Mouse (Mus musculus) stomach, embryonic 14.5 days (tissue): ENCODE measurements around the gene 4833423E24Rik. TPM values are rescaled to one million over a fixed set of nuclear protein-coding genes. Genes with fewer than 3 reads are reported as not detected.

Source experiments
- ATAC-seq: fragments of 200-750 bp; cut with Nextera tagmentation; 2 replicates; pipeline ENCODE4 v1.8.0; 2017; ENCODE audit warnings: low read depth, moderate TSS enrichment; ENCODE audit not compliant: insufficient number of reproducible peaks, insufficient read depth, low FRiP score
- H3K27ac ChIP-seq: fragments of 300-500 bp; sonication (generic); 2 replicates; pipeline ENCODE4 v1.5.1; 2014; ENCODE audit warnings: mild to moderate bottlenecking, low read length, moderate library complexity, mixed read lengths
- H3K27me3 ChIP-seq: fragments of 300-500 bp; sonication (generic); 2 replicates; pipeline ENCODE4 v1.6.1; 2014; ENCODE audit warnings: low read length, control low read depth, mixed read lengths; ENCODE audit not compliant: control insufficient read depth, insufficient read depth
- H3K36me3 ChIP-seq: fragments of 300-500 bp; sonication (generic); 2 replicates; pipeline ENCODE4 v1.6.1; 2014; ENCODE audit warnings: mild to moderate bottlenecking, control low read depth, low read length, moderate library complexity, mixed read lengths; ENCODE audit not compliant: control insufficient read depth, insufficient read depth
- H3K4me1 ChIP-seq: fragments of 300-500 bp; sonication (generic); 2 replicates; pipeline ENCODE4 v1.6.1; 2014; ENCODE audit warnings: low read length, control low read depth, mixed read lengths; ENCODE audit not compliant: control insufficient read depth, insufficient read depth
- H3K4me2 ChIP-seq: fragments of 300-500 bp; sonication (generic); replicated peaks from 2 replicates; pipeline ENCODE4 v1.6.1; 2014; ENCODE audit warnings: low read depth, low read length, control low read depth
- H3K4me3 ChIP-seq: fragments of 300-500 bp; sonication (generic); 2 replicates; pipeline ENCODE4 v1.5.1; 2014; ENCODE audit warnings: low read depth, low read length, control low read depth
- H3K9ac ChIP-seq: fragments of 300-500 bp; sonication (generic); replicated peaks from 2 replicates; pipeline ENCODE4 v1.6.1; 2014; ENCODE audit warnings: low read depth, mild to moderate bottlenecking, control low read depth, low read length, moderate library complexity, mixed read lengths
- H3K9me3 ChIP-seq: fragments of 300-500 bp; sonication (generic); 2 replicates; pipeline ENCODE4 v1.6.1; 2016; ENCODE audit warnings: low read depth, low read length, control low read depth; ENCODE audit not compliant: control insufficient read depth
- WGBS: fragments of 180-500 bp; shearing (Covaris S2); extraction: QIAGEN DNeasy Blood & Tissue Kit; methylation state at CpG from one replicate; pipeline ENCODE4 v1.1.7; 2014; 5-methylcytosine and 5-hydroxymethylcytosine counted together
- polyA plus RNA-seq: library from polyadenylated mRNA; unstranded; fragments of >200 nt; fragmentation: Nextera tagmentation; extraction: Ambion mirVana; gene quantifications from 2 replicates; pipeline ENCODE4 v1.2.1, GENCODE M21; 2014

The 4833423E24Rik gene
- 3.3 and 3.4 TPM in 2 replicates for polyA plus RNA-seq

- ATAC-seq = no peak
- H3K4me1 ChIP-seq = no peaks in the 10 kb centered on the region
- 36% methylated on average over 3 of the region's 4 CpGs for WGBS
- no peak within 1 kb of the TSS for H3K4me3 ChIP-seq
- H3K4me2 ChIP-seq = no peak within 1 kb of the TSS
- H3K36me3 ChIP-seq = no peaks in the 10 kb centered on the region
- H3K27ac ChIP-seq = no peak within 1 kb of the TSS
- H3K27me3 ChIP-seq = no peaks in the 10 kb centered on the region
- no peak within 1 kb of the TSS for H3K9ac ChIP-seq
- no peaks in the 10 kb centered on the region for H3K9me3 ChIP-seq
Observed at GRCm38 (mm10) chr2:85518879-85519278, at the start of gene 4833423E24Rik. Gene 4833423E24Rik, minus strand, starts transcription at chr2:85519024.

- Histone ChIP-seq H3K4me2 (no peak overlapping the region), H3K9ac (no peak overlapping the region), H3K4me1 (no peaks in the 10 kb centered on the region), H3K36me3 (no peaks in the 10 kb centered on the region), H3K27me3 (no peaks in the 10 kb centered on the region), H3K4me3 (no peak overlapping the region), H3K27ac (no peak overlapping the region), H3K9me3 (no peaks in the 10 kb centered on the region)
- no peak for ATAC-seq
- WGBS = 21% methylated on average over 4 of the region's 4 CpGs
Observed at GRCm38 (mm10) chr2:85561187-85561586, 42.4 kb upstream of the 4833423E24Rik start.

DNA sequence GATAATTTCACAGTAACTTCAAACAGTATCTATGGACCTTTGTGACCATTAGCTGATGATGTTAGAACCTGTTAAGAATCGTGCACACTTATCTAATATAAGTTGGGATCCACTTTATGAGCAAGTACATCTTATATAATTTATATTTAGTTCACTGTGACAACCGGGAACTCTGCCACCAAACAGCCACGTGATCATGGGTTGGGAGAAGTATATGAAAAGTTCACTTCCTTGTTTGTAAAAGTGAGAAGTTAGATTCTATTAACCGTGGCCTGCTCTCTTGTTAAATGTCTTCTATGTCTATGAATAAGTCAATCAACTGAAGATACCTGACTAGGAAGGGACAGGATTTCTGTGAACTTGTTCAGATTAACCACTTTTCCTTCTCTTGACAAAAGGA lies 41.4 kb upstream of the 4833423E24Rik start:
- H3K4me2 ChIP-seq = no peak overlapping the region
- H3K9ac ChIP-seq = no peak overlapping the region
- H3K9me3 ChIP-seq = no peaks in the 10 kb centered on the region
- H3K27ac ChIP-seq = no peak overlapping the region
- H3K27me3 ChIP-seq = no peaks in the 10 kb centered on the region
- no peak overlapping the region for H3K4me3 ChIP-seq
- no peaks in the 10 kb centered on the region for H3K36me3 ChIP-seq
- no peaks in the 10 kb centered on the region for H3K4me1 ChIP-seq
- 28% methylated on average over 4 of the region's 4 CpGs for WGBS
- no peak for ATAC-seq

DNA sequence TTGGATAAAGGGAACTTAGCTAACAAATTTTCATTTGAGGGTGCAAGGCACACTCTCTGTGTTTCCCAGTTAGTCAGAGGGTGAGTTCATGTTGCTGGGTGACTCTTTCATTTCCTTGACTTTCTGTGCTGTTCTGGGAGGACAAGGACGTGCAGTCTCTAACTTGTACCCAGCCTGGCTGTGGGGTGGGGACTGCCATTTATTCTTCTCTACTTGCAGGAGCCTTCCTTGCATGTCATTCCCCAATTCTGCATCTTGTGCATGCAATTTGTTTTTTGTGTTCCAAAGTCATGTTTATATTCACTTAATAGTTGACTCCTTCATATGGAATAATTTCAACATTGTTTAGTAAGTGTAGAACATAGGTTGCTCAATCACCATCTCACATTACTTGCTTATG lies 36.0 kb upstream of the 4833423E24Rik start:
- Histone ChIP-seq H3K4me3 (no peak overlapping the region), H3K27me3 (no peaks in the 10 kb centered on the region), H3K27ac (no peak overlapping the region), H3K36me3 (no peaks in the 10 kb centered on the region), H3K9me3 (no peaks in the 10 kb centered on the region), H3K9ac (no peak overlapping the region), H3K4me1 (no peaks in the 10 kb centered on the region), H3K4me2 (no peak overlapping the region)
- WGBS = 61% methylated on average over 1 of the region's 1 CpGs
- no peak for ATAC-seq

DNA sequence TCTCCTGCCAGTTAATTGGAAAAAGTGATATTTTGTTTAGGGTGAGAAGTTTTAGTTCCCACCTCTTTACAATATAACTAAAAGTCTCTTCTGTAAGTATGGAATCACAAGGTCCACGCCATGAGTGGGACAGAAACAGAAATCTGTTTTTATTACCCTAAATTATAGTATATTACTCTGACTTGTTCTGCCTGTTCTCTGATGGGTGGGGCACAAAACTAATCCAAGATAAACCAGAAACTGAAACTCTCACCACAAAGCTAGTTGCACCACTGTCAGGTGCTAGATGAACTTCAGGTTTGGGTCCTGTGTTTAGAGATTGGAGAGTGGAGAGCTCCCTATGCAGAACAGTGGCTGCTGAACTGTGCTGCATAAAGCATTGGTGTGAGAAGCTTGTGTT lies 15.1 kb upstream of the 4833423E24Rik start:
- no peak overlapping the region for H3K27ac ChIP-seq
- no peak overlapping the region for H3K4me2 ChIP-seq

DNA sequence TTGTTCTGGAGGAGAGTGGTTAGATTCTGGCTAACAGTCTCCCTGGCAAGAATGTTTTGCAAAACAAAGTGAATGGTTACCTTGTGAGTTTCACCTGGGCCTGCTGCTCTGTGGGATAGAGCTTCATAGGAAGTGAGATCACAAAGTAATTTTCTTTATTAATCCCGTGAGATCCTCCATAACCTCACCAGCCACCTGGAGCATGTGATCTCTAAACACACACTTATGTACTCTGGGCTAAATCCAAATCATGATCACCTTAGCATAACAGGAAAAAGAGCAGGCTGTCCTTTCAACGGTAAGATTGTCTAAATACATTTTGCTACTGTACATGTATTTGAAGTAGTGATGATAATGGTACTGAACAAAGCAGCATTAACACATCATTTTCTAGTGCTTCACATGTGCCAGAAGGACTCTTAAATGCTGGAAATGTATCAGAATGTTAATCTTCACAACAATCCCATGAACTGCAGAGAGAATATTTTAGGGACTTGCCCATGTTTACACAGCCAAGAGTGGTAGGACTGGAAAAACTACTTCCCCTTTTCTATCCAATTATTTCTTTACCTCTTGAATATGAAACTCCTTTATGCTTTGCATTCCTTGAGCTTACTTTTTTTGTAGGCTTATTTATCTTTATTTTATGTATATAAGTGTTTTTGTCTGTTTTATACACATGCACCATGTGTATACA lies 13.4 kb upstream of the 4833423E24Rik start:
- H3K27me3 ChIP-seq = no peaks in the 10 kb centered on the region
- no peak overlapping the region for H3K4me3 ChIP-seq
- H3K4me1 ChIP-seq = no peaks in the 10 kb centered on the region
- peak overlapping the region; percentile 58; the same call in 1 of the 2 replicates for H3K27ac ChIP-seq
- H3K9ac ChIP-seq = no peak overlapping the region
- no peak overlapping the region for H3K4me2 ChIP-seq
- no peaks in the 10 kb centered on the region for H3K36me3 ChIP-seq
- H3K9me3 ChIP-seq = no peaks in the 10 kb centered on the region
- ATAC-seq = peak; percentile 62
- WGBS = 67% methylated on average over 2 of the region's 2 CpGs

More for the DNA sequence above, 15.1 kb upstream of the 4833423E24Rik start:
- H3K9ac ChIP-seq = no peak overlapping the region
- no peaks in the 10 kb centered on the region for H3K36me3 ChIP-seq
- no peaks in the 10 kb centered on the region for H3K4me1 ChIP-seq
- no peaks in the 10 kb centered on the region for H3K27me3 ChIP-seq
- no peak overlapping the region for H3K4me3 ChIP-seq
- H3K9me3 ChIP-seq = no peaks in the 10 kb centered on the region
- WGBS = 78% methylated on average over 1 of the region's 1 CpGs
- no peak for ATAC-seq

DNA sequence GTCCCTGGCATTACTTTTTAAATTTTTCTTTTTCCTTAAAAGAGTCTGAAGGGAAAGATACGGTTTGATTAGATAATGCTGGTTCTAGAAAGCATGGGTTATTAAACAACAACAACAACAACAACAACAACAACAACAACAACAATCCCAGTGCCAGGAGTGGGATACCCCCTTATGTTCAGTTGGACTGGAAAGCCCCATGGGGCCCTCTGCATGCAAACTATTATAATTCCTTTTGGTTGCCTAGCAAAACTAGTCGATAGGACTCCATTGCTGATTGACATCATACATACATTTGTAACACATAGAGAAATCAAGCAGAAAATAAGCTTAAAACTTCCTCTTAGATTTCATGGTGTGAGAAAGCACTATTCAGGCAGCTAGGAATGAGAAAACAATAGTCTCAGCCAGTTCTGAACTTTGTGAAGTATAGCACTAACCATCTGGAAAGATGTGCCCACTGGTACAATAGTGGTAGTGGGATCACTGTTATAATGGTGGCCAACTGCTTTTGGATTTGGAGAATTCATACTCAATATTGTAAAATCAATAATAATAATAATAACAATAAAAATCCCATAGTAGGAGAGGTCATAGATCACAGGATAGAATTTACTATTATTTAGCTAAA lies 4.2 kb upstream of the 4833423E24Rik start:
- no peak overlapping the region for H3K27ac ChIP-seq
- H3K27me3 ChIP-seq = no peaks in the 10 kb centered on the region
- H3K9ac ChIP-seq = no peak overlapping the region
- H3K9me3 ChIP-seq = no peaks in the 10 kb centered on the region
- no peaks in the 10 kb centered on the region for H3K36me3 ChIP-seq
- ATAC-seq = no peak
- H3K4me3 ChIP-seq = no peak overlapping the region
- no peak overlapping the region for H3K4me2 ChIP-seq
- no peaks in the 10 kb centered on the region for H3K4me1 ChIP-seq
- 85% methylated on average over 2 of the region's 2 CpGs for WGBS

GRCm38 (mm10) chr2:85518292-85518691 lies 532 bp downstream of the 4833423E24Rik start:
- H3K4me1 ChIP-seq = no peaks in the 10 kb centered on the region
- no peaks in the 10 kb centered on the region for H3K36me3 ChIP-seq
- 73% methylated on average over 10 of the region's 10 CpGs for WGBS
- H3K27me3 ChIP-seq = no peaks in the 10 kb centered on the region
- H3K27ac ChIP-seq = no peak overlapping the region
- no peaks in the 10 kb centered on the region for H3K9me3 ChIP-seq
- no peak for ATAC-seq
- H3K4me2 ChIP-seq = no peak overlapping the region
- no peak overlapping the region for H3K4me3 ChIP-seq
- H3K9ac ChIP-seq = no peak overlapping the region
